In genomic region chr11:33843294-33843864, GRCm38 (mm10) we compare ENCODE assay signal across 8 mouse cellular contexts.
DNase-seq lines count a peak whose midpoint lies in the region; ATAC-seq and TF ChIP-seq lines count a peak whose summit lies in the region.

No protein-coding gene starts in this region.

- no peak for TF ChIP-seq POLR2A in kidney, adult 2 months (IDR thresholded peaks at IDR 0.05; ENCODE audit: low read depth, low read length)

- WGBS in heart, embryonic 11.5 days (ENCODE audit: insufficient replicate concordance), result under 1% methylated on average over 52 of the region's 52 CpGs
- under 1% methylated on average over 51 of the region's 52 CpGs for WGBS in forebrain, embryonic 16.5 days
- WGBS in midbrain, embryonic 12.5 days, result under 1% methylated on average over 45 of the region's 52 CpGs
- WGBS in kidney, adult 2 months, result 2% methylated on average over 52 of the region's 52 CpGs

- H3K9ac ChIP-seq in heart, embryonic 11.5 days (ENCODE audit: low read depth, low read length), result peak overlapping the region; percentile 11
- H3K9ac ChIP-seq in forebrain, embryonic 16.5 days (replicated peaks; ENCODE audit: low read depth, low read length), result peak overlapping the region; percentile 80
- H3K9ac ChIP-seq in midbrain, embryonic 12.5 days (replicated peaks), result peak overlapping the region; percentile 71

- peak overlapping the region; percentile 90 for H3K4me2 ChIP-seq in heart, embryonic 11.5 days
- H3K4me2 ChIP-seq in forebrain, embryonic 16.5 days (ENCODE audit: low read length), result peak overlapping the region; percentile 86
- H3K4me2 ChIP-seq in midbrain, embryonic 12.5 days (replicated peaks), result peak overlapping the region; percentile 86

- ATAC-seq in heart, embryonic 11.5 days (replicated peaks; ENCODE audit: insufficient number of reproducible peaks, low FRiP score, low TSS enrichment), result 0 out of 2 replicates have a peak, but pooled peaks have one; percentile 35
- peak; percentile 94 for ATAC-seq in forebrain, embryonic 16.5 days
- ATAC-seq in midbrain, embryonic 12.5 days (ENCODE audit: low FRiP score, low read depth), result peak; percentile 85
- ATAC-seq in activated CD4-positive, CD25-positive, alpha-beta regulatory T cell, adult 4 months, result no peak

- DNase-seq in heart, adult 11 months, result no peak
- DNase-seq in Muller cell, postnatal 12 days (ENCODE audit: inconsistent ontology term), result peak; percentile 72
- DNase-seq in cerebellum, postnatal 36 days, result no peak
- DNase-seq in kidney, adult 2 months, result no peak

- peaks cover 70% of the 10 kb centered on the region for H3K27me3 ChIP-seq in heart, embryonic 11.5 days (ENCODE audit: control insufficient read depth, insufficient read depth, low read length)
- H3K27me3 ChIP-seq in forebrain, embryonic 16.5 days (replicated peaks; ENCODE audit: control insufficient read depth, insufficient read depth, low read length), result no peaks in the 10 kb centered on the region
- peaks cover 42% of the 10 kb centered on the region for H3K27me3 ChIP-seq in midbrain, embryonic 12.5 days
- no peaks in the 10 kb centered on the region; the same call in 1 of the 2 replicates for H3K27me3 ChIP-seq in kidney, adult 2 months (replicated peaks; ENCODE audit: control insufficient read depth, insufficient read depth, low read length)

- peak overlapping the region; percentile 48 for H3K4me3 ChIP-seq in heart, embryonic 11.5 days (ENCODE audit: low read depth, low read length)
- H3K4me3 ChIP-seq in forebrain, embryonic 16.5 days (replicated peaks; ENCODE audit: low read length), result peak overlapping the region; percentile 58
- peak overlapping the region; percentile 53 for H3K4me3 ChIP-seq in midbrain, embryonic 12.5 days
- no peak overlapping the region for H3K4me3 ChIP-seq in kidney, adult 2 months (ENCODE audit: insufficient read depth, low read depth, low read length)

- no peaks in the 10 kb centered on the region for H3K36me3 ChIP-seq in heart, embryonic 11.5 days (ENCODE audit: control insufficient read depth, insufficient read depth, low read length)
- no peaks in the 10 kb centered on the region for H3K36me3 ChIP-seq in forebrain, embryonic 16.5 days (ENCODE audit: control insufficient read depth, insufficient read depth)
- H3K36me3 ChIP-seq in midbrain, embryonic 12.5 days, result no peaks in the 10 kb centered on the region
- H3K36me3 ChIP-seq in kidney, adult 2 months (ENCODE audit: control insufficient read depth, insufficient read depth, low read length), result no peaks in the 10 kb centered on the region

- no peaks in the 10 kb centered on the region for H3K9me3 ChIP-seq in heart, embryonic 11.5 days (replicated peaks; ENCODE audit: control insufficient read depth, low read length)
- H3K9me3 ChIP-seq in forebrain, embryonic 16.5 days (ENCODE audit: control insufficient read depth, low read length), result no peaks in the 10 kb centered on the region
- H3K9me3 ChIP-seq in midbrain, embryonic 12.5 days, result no peaks in the 10 kb centered on the region

- no peak overlapping the region for H3K27ac ChIP-seq in heart, embryonic 11.5 days (ENCODE audit: low read depth, low read length)
- peak overlapping the region; percentile 23; the same call in 1 of the 2 replicates for H3K27ac ChIP-seq in forebrain, embryonic 16.5 days (ENCODE audit: low read length)
- H3K27ac ChIP-seq in midbrain, embryonic 12.5 days (replicated peaks), result 0 out of 2 replicates have a peak overlapping the region, but pooled peaks have one; percentile 25
- H3K27ac ChIP-seq in kidney, adult 2 months (ENCODE audit: insufficient read depth, low read depth, low read length), result no peak overlapping the region

- H3K4me1 ChIP-seq in heart, embryonic 11.5 days (ENCODE audit: control insufficient read depth, insufficient read depth, low read length), result no peaks in the 10 kb centered on the region; the same call in 1 of the 2 replicates
- peaks cover 14% of the 10 kb centered on the region for H3K4me1 ChIP-seq in forebrain, embryonic 16.5 days (replicated peaks; ENCODE audit: control insufficient read depth, insufficient read depth, low read length)
- H3K4me1 ChIP-seq in midbrain, embryonic 12.5 days, result peaks cover 11% of the 10 kb centered on the region; the same call in 1 of the 2 replicates
- no peaks in the 10 kb centered on the region for H3K4me1 ChIP-seq in kidney, adult 2 months (ENCODE audit: control insufficient read depth, insufficient read depth, low read length)

- TF ChIP-seq CTCF in kidney, adult 2 months (conservative IDR thresholded peaks at IDR 0.05; ENCODE audit: insufficient read depth, insufficient read length, low read depth, low read length), result no peak

Comparison
In these comparisons a context has a peak if more than half of its experiments do, and no peak if none do; other contexts are left out.
1. H3K27ac ChIP-seq: peak in forebrain, embryonic 16.5 days (single experiment) and midbrain, embryonic 12.5 days (single experiment); none in heart, embryonic 11.5 days (single experiment) and kidney, adult 2 months (single experiment).
2. H3K9ac ChIP-seq: peak in every context shown above with its lines; median percentile 80 in forebrain, embryonic 16.5 days; 71 in midbrain, embryonic 12.5 days; 11 in heart, embryonic 11.5 days.
3. Peak in every context shown above with its lines, with median percentiles within 50 percentile points of each other: H3K4me2 ChIP-seq.